Mouse (Mus musculus): ENCODE data around the gene Sap30. TPM values are rescaled to one million over a fixed set of nuclear protein-coding genes. Genes with fewer than 3 reads are reported as not detected.
"Not testable (repeated sequence)": the region's sequence is repeated elsewhere in the genome, so short reads cannot be mapped to it uniquely, and the experiment has no call there.

The Sap30 gene
- polyA plus RNA-seq, 1 experiment from 2014 or later: 37.4 TPM

DNA sequence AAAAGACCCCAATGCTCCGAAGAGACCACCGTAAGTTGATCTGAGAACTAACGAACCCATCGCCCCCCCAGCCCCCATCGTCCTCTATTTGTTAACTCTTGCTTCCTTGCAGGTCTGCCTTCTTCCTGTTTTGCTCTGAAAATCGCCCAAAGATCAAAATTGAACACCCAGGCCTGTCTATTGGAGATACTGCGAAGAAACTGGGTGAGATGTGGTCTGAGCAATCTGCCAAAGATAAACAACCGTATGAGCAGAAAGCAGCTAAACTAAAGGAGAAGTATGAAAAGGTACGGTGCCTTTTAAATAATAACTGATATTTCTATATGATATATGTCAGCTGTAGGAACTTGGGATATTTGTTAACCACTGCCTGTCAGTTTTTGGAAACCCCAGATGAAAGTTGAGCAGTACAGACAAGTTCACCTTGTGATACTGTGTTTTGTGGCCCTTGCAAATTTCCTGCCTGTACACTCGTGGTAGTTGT lies 25.6 kb upstream of the Sap30 start:
- not testable (repeated sequence) for ATAC-seq (ENCODE audit: insufficient read depth, low FRiP score, low read depth); H3K4me1 ChIP-seq; H3K27me3 ChIP-seq (replicated peaks); H3K36me3 ChIP-seq; H3K9me3 ChIP-seq
- Histone ChIP-seq H3K4me3 (replicated peaks) (peak overlapping the region; percentile 90), H3K27ac (peak overlapping the region; percentile 100), H3K9ac (peak overlapping the region; percentile 98; the same call in 1 of the 2 replicates), H3K4me2 (peak overlapping the region; percentile 54)
- 3% methylated on average over 10 of the region's 10 CpGs for WGBS

DNA sequence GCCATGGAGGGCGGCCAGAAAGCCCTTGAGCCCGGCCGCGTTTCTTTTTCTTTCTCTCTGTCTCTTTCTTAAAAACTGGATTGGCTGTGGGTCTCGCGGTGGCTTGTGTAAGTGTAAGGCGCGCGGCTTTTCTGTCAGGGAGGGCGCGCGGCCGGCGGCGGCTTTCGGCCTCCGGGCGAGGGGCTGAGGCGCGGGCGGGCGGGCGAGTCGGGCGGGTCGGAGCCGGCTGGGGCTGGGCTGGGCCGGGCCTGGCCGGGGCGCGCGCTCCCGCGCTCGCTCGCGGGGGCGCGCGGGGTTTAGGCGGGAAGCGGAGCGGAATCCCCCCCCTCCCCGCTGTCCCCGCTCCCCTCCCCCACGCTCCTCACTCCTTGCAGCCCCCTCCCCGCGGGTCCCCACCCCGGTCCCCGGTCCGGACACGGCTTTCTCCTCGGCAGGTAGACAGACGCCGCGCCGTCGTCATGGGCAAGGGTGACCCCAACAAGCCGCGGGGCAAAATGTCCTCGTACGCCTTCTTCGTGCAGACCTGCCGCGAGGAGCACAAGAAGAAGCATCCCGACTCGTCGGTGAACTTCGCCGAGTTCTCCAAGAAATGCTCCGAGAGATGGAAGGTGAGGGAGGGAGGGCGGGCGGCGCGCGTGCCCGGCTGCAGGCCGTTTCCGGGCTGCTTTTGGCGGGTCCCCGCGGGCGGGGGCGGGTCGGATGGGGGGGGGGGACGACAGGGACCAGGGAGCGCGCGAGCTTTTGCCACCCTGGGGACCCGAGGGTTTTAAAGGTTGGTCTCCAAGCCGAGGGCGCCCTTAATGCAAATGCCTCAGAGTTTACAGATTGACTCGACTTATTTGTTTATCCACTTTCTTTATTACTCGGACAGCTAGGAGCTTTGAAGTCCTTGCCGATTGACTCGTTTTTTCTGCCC lies 24.7 kb upstream of the Sap30 start:
- peak overlapping the region; percentile 54 for H3K4me2 ChIP-seq
- WGBS: under 1% methylated on average over 73 of the region's 96 CpGs

DNA sequence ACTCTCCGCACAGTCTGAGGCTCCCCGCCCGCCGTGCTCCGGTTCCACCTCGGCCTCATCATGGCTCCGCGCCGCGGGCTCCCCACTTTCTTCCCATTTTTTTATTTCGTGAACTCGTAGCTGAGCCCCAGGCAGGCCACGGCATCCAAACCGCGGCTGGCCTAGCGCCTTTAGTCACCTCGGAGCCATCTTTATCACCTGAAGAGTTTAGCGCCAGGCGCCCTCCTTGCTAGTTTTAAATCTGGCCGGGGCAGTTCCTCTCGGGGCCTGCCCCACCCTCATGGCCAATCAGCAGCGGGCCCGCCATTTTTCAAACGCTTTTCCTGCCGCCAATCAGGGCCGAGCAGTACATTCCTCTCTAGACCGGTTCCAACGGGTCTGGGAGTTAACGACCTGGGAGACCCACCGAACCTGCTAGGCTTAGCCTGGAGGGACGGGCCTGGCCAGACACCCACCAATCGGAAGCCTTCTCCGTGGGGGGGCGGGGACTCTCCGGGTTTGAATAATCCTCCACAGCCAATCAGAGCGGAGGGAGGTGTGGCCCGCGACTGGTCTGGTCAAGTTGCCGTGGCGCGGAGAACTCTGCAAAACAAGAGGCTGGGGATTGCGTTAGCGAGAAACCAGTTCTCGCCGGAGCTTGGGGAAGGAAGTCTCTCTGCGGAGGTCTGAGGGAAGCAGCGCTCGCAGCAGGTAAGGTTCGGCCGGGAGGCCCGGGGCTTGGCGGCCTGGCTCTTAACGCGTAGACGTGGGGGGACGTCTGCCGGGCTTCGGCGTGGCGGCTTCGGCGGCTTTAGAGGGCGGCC lies 23.9 kb upstream of the Sap30 start, which contains the start of gene Hmgb2:
Hmgb2 (plus strand) TSS at position 592 of the 803 bp plus-strand sequence.
- H3K36me3 ChIP-seq: peaks cover 8% of the 10 kb centered on the region; the same call in 1 of the 2 replicates
- H3K4me3 ChIP-seq (replicated peaks): peak within 1 kb of the TSS; percentile 90
- no peaks in the 10 kb centered on the region for H3K27me3 ChIP-seq (replicated peaks)
- under 1% methylated on average over 63 of the region's 63 CpGs for WGBS
- peak within 1 kb of the TSS; percentile 100 for H3K27ac ChIP-seq
- peak within 1 kb of the TSS; percentile 98 for H3K9ac ChIP-seq
- H3K9me3 ChIP-seq: no peaks in the 10 kb centered on the region; the same call in 1 of the 2 replicates
- ATAC-seq (ENCODE audit: insufficient read depth, low FRiP score, low read depth): peak; percentile 100
- peak within 1 kb of the TSS; percentile 92 for H3K4me2 ChIP-seq
- H3K4me1 ChIP-seq: 0 out of 2 replicates have a peak, but pooled peaks cover 6% of the 10 kb centered on the region

More for the DNA sequence above, 24.7 kb upstream of the Sap30 start:
- peaks cover 8% of the 10 kb centered on the region; the same call in 1 of the 2 replicates for H3K36me3 ChIP-seq
- peak overlapping the region; percentile 100 for H3K27ac ChIP-seq
- 0 out of 2 replicates have a peak, but pooled peaks cover 6% of the 10 kb centered on the region for H3K4me1 ChIP-seq
- peak overlapping the region; percentile 90 for H3K4me3 ChIP-seq (replicated peaks)
- ATAC-seq (ENCODE audit: insufficient read depth, low FRiP score, low read depth): peak; percentile 13; the same call in 1 of the 2 replicates
- no peaks in the 10 kb centered on the region; the same call in 1 of the 2 replicates for H3K9me3 ChIP-seq
- peak overlapping the region; percentile 98 for H3K9ac ChIP-seq
- H3K27me3 ChIP-seq (replicated peaks): no peaks in the 10 kb centered on the region

DNA sequence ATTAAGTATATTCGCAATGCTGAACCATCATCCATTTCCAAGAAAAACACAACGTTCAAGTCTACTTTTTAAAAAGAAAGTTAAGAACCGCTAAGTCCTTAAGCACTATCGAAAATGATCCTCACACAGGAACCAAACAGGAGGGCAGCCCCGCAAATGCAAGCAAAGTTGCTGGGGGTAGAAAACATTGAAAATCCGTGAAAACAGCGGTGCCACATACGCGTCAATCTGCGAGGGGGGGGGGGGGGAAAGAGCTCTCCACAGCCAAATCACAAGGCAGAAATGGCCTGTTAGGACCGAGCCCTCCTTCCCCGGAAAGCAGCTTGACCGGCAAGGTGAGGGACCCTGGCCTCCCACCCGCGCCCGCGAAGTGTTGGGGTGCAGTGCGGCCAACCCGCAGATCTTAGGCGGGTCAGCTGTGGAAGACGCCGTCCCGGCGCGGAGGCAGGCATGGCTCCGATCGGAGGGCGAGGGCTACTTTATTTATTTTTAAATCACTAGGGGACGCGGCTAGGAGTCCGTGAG lies 23.2 kb upstream of the Sap30 start:
- Histone ChIP-seq H3K4me3 (replicated peaks) (peak overlapping the region; percentile 90), H3K9me3 (no peaks in the 10 kb centered on the region; the same call in 1 of the 2 replicates), H3K4me2 (peak overlapping the region; percentile 92), H3K27me3 (replicated peaks) (no peaks in the 10 kb centered on the region), H3K4me1 (0 out of 2 replicates have a peak, but pooled peaks cover 6% of the 10 kb centered on the region), H3K9ac (peak overlapping the region; percentile 62), H3K27ac (peak overlapping the region; percentile 87), H3K36me3 (0 out of 2 replicates have a peak, but pooled peaks cover 2% of the 10 kb centered on the region)
- ATAC-seq (ENCODE audit: insufficient read depth, low FRiP score, low read depth): no peak
- 1% methylated on average over 31 of the region's 31 CpGs for WGBS

DNA sequence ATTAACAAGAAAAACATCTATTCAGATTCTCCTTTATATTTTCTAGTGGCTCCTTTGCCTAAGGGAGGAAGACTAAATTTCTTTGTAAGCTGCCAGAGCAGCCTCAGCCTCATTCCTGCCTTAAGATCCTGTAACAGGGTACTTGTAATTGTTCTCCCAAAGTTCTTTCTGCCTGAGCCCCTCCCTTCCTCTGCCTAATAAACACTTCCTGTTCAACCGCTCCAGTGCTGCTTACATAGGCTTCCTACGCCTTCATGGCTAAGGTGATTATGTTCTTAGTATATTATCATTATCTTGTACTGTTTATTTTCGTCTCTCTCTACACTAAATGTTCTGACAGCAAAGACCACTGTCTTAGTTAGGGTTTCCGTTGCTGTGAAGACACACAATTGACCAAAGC lies 21.0 kb upstream of the Sap30 start:
- Histone ChIP-seq H3K36me3 (no peaks in the 10 kb centered on the region), H3K27ac (no peak overlapping the region; the same call in 1 of the 2 replicates), H3K9ac (no peak overlapping the region), H3K4me2 (no peak overlapping the region), H3K9me3 (no peaks in the 10 kb centered on the region; the same call in 1 of the 2 replicates), H3K27me3 (replicated peaks) (no peaks in the 10 kb centered on the region), H3K4me3 (replicated peaks) (no peak overlapping the region), H3K4me1 (0 out of 2 replicates have a peak, but pooled peaks cover 6% of the 10 kb centered on the region)
- no peak for ATAC-seq (ENCODE audit: insufficient read depth, low FRiP score, low read depth)
- 72% methylated on average over 4 of the region's 4 CpGs for WGBS

DNA sequence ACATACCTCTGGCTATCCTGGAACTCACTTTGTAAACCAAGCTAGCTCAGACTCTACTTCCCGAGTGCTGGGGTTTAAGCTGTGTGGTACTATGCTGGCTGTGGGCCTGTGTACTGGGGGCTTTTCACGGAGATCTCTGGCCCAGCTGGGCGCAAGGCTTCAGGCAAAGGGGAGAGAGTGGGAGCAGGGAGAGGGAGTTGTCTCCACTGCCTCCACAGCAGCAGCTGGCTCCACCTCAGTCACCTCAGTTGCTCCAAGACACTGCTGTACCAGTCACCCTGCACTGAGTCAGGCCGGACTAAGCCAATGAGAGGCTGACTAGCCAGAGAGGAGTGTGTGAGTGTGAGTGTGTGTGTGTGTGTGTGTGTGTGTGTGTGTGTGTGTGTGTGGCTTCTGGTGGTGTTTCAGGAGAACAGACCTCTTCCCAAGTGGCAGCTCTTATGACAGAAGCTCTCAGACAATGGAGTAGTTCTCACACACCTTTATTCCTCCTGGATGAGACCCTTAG lies 19.9 kb upstream of the Sap30 start:
- Histone ChIP-seq H3K4me2 (no peak overlapping the region), H3K36me3 (no peaks in the 10 kb centered on the region), H3K9ac (no peak overlapping the region), H3K27ac (no peak overlapping the region), H3K27me3 (replicated peaks) (no peaks in the 10 kb centered on the region), H3K4me3 (replicated peaks) (no peak overlapping the region), H3K9me3 (no peaks in the 10 kb centered on the region; the same call in 1 of the 2 replicates), H3K4me1 (0 out of 2 replicates have a peak, but pooled peaks cover 6% of the 10 kb centered on the region)
- no peak for ATAC-seq (ENCODE audit: insufficient read depth, low FRiP score, low read depth)
- 92% methylated on average over 4 of the region's 4 CpGs for WGBS

DNA sequence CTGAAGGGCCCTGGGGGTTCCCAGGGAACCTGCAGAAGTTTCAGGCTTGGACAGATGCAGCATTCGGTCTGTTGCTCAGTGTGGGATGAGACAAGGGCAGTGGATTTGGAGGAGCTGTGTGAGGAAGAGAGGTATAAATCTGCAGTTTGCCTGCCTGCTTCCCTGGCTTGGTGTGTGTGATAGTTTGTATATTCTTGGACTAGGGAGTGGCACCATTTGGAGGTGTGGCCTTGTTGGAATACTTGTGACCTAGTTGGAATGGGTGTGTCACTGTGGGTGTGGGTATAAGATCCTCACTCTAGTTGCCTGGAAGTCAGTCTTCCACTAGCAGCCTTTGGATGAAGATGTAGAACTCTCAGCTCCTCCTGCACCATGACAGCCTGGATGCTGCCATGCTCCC lies 17.8 kb upstream of the Sap30 start:
- not testable (repeated sequence) for H3K9ac ChIP-seq, H3K27ac ChIP-seq

DNA sequence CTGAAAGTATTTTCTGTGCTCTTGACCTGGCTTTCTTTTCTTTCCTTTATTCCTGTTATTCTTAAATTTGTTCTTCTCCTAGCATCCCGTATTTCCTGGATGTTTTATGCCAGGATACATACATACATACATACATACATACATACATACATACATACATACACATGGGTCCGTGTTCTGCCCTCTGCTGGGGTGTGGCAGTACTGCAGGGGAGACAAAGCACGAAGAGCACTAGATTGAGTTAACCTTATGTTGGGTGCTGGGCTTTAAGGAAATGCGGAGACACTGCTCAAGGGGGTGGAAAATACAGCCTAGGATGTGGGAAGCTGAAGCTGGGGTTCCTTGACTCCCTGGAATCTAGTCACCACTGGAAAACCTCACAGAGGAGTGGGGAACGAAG lies 16.0 kb upstream of the Sap30 start:
- no peak overlapping the region for H3K27ac ChIP-seq
- no peak overlapping the region for H3K4me3 ChIP-seq (replicated peaks)
- no peaks in the 10 kb centered on the region for H3K9me3 ChIP-seq
- no peaks in the 10 kb centered on the region for H3K27me3 ChIP-seq (replicated peaks)
- no peaks in the 10 kb centered on the region for H3K4me1 ChIP-seq
- H3K9ac ChIP-seq: no peak overlapping the region
- H3K4me2 ChIP-seq: no peak overlapping the region
- WGBS: 58% methylated on average over 5 of the region's 5 CpGs
- no peaks in the 10 kb centered on the region for H3K36me3 ChIP-seq
- no peak for ATAC-seq (ENCODE audit: insufficient read depth, low FRiP score, low read depth)

More for the DNA sequence above, 17.8 kb upstream of the Sap30 start:
- H3K4me2 ChIP-seq; H3K4me3 ChIP-seq (replicated peaks); H3K9me3 ChIP-seq; H3K4me1 ChIP-seq; H3K27me3 ChIP-seq (replicated peaks); H3K36me3 ChIP-seq: not testable (repeated sequence)
- 59% methylated on average over 1 of the region's 1 CpGs for WGBS
- ATAC-seq (ENCODE audit: insufficient read depth, low FRiP score, low read depth): peak; percentile 55

DNA sequence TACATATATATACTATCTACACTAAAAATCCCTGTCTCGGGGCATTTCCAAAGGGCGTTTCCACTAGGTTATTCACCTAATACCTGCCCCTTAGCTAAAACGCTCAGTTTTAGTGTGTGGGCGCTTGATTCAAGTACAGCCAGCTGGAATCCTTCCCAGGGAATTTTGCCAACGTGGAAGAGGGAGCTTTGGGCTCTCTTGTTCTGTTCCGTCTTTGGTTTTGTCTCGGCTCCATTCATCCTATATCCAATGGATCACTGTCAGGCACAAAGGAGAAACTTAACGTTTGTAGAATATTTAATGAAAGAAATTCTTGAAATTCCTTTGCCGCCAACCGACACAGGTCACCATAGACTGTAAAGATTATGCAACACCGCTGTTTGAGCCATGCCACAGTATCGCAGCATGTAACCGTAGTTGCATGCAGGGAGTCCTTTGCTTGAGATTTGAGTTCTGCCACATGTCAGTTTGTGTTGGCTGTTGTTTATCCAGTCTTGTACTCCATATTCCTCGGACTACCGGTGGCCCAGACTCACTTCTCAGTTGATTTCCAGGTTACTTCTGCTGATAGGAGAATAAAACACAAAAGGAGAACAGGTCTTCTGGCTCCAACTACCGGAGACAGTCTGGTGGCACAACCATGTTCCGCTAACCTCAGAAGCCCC lies 11.3 kb upstream of the Sap30 start:
- WGBS: 39% methylated on average over 17 of the region's 17 CpGs
- peak overlapping the region; percentile 42; the same call in 1 of the 2 replicates for H3K27ac ChIP-seq
- peak overlapping the region; percentile 34 for H3K4me2 ChIP-seq
- H3K4me1 ChIP-seq: no peaks in the 10 kb centered on the region
- no peak overlapping the region for H3K9ac ChIP-seq
- H3K9me3 ChIP-seq: no peaks in the 10 kb centered on the region
- no peaks in the 10 kb centered on the region for H3K36me3 ChIP-seq
- no peak overlapping the region for H3K4me3 ChIP-seq (replicated peaks)
- no peaks in the 10 kb centered on the region for H3K27me3 ChIP-seq (replicated peaks)
- peak; percentile 60 for ATAC-seq (ENCODE audit: insufficient read depth, low FRiP score, low read depth)

DNA sequence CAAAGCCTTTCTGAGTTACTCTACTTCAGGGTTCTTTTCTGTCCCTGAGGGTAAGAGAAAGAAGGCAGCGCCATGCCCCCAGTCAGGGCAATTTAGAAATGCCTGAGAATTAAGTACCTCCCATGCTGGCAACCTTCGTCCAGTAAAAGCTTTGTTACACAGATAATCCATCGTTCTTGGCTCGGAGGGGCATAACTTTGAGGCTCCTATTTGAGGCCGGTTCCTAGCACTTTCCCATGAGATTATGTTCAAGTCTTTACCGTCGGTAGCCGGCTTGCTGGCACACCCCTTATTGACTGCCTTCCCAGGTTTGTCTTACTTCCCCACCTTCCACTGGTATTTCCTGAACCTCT lies 10.8 kb upstream of the Sap30 start:
- WGBS: 47% methylated on average over 8 of the region's 8 CpGs
- Histone ChIP-seq H3K4me3 (replicated peaks) (no peak overlapping the region), H3K27me3 (replicated peaks) (no peaks in the 10 kb centered on the region), H3K4me2 (peak overlapping the region; percentile 34), H3K9ac (no peak overlapping the region), H3K36me3 (no peaks in the 10 kb centered on the region), H3K4me1 (no peaks in the 10 kb centered on the region), H3K27ac (peak overlapping the region; percentile 42; the same call in 1 of the 2 replicates), H3K9me3 (no peaks in the 10 kb centered on the region)
- no peak for ATAC-seq (ENCODE audit: insufficient read depth, low FRiP score, low read depth)

DNA sequence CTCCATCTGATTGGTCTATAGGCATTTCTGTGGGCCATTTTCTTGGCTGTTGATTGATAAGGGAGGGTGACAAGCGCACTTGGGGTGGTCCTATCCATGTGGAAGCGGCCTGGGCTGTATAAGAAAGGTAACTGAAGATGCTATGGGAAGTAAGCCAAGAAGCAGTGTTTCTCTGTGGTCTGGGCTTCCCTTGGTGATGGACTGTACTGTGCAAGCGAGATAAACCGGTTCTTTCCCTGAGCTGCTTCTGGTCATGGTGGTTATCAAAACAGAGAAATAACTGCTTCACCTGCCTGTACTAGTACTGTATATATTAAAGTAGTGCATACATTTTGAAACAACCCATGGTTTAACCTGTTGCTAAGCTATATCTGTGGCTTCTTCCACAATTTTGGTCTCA lies 4.2 kb upstream of the Sap30 start:
- no peaks in the 10 kb centered on the region for H3K9me3 ChIP-seq
- H3K27ac ChIP-seq: no peak overlapping the region
- ATAC-seq (ENCODE audit: insufficient read depth, low FRiP score, low read depth): no peak
- 81% methylated on average over 4 of the region's 4 CpGs for WGBS
- H3K9ac ChIP-seq: no peak overlapping the region
- no peaks in the 10 kb centered on the region for H3K27me3 ChIP-seq (replicated peaks)
- H3K4me3 ChIP-seq (replicated peaks): no peak overlapping the region
- H3K36me3 ChIP-seq: no peaks in the 10 kb centered on the region
- H3K4me1 ChIP-seq: no peaks in the 10 kb centered on the region
- no peak overlapping the region for H3K4me2 ChIP-seq

All from stomach, embryonic 15.5 days (tissue).